Mouse (Mus musculus) bone marrow, adult 2 months (tissue): ENCODE data around the gene Cadm2. TPM values are rescaled to one million over a fixed set of nuclear protein-coding genes. Genes with fewer than 3 reads are reported as not detected.

Source experiments
- H3K27ac ChIP-seq: fragments of 200-500 bp; 2 replicates; pipeline ENCODE4 v1.5.1; 2012; ENCODE audit warnings: low read depth, mild to moderate bottlenecking, control low read depth, inconsistent platforms, low read length; ENCODE audit not compliant: control insufficient read depth, poor library complexity, insufficient read depth
- H3K4me1 ChIP-seq: fragments of 200-500 bp; 2 replicates; pipeline ENCODE4 v1.6.1; 2011; ENCODE audit warnings: low read length; ENCODE audit not compliant: control insufficient read depth, insufficient read depth
- H3K4me3 ChIP-seq: fragments of 200-500 bp; replicated peaks from 2 replicates; pipeline ENCODE3; 2011; ENCODE audit warnings: mild to moderate bottlenecking, low read depth, low read length, control low read depth; ENCODE audit not compliant: control insufficient read depth
- CTCF ChIP-seq: fragments of 200-500 bp; IDR thresholded peaks from 2 replicates; pipeline ENCODE4 v1.5.1; 2011; ENCODE audit warnings: low read length, control low read depth; ENCODE audit not compliant: control insufficient read depth, insufficient read depth
- POLR2A ChIP-seq: fragments of 200-500 bp; IDR thresholded peaks from 2 replicates; pipeline ENCODE4 v1.6.1; 2011; ENCODE audit warnings: low read depth, mild to moderate bottlenecking, control low read depth, low read length, borderline replicate concordance; ENCODE audit not compliant: control insufficient read depth
- WGBS: fragments of 180-500 bp; shearing (Covaris S2); methylation state at CpG from one replicate; pipeline ENCODE4 v1.1.7; 2018; 5-methylcytosine and 5-hydroxymethylcytosine counted together
- polyA plus RNA-seq: library from polyadenylated mRNA; stranded (reverse); fragments of >200 nt; gene quantifications from 2 replicates; pipeline ENCODE4 v1.2.4, GENCODE M21; 2011; ENCODE audit warnings: low replicate concordance; ENCODE audit not compliant: missing spikeins, insufficient read depth, insufficient read length

The Cadm2 gene
- polyA plus RNA-seq, 1 experiment: not detected

DNA sequence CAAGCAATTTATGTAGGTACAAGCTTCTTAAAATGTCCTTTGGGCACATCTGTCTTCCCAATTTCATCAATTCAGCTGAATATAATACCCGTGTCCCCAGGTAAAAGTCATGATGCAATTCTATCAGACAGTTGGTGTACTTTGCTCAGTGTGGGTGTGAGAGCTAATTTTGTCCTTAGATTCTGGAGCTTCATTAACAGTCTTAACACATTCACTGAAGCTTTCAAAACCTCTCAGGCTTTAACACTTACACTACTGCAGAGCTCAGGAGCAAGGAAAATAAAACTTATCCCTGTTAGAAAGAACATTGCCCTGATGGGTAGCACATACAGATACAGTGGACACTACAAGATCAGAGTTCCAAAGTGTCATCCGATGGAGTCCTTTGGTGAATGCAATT lies 309.7 kb downstream of the Cadm2 start:
- Histone ChIP-seq H3K27ac (no peak overlapping the region), H3K4me3 (no peak overlapping the region), H3K4me1 (no peaks in the 10 kb centered on the region)
- WGBS: 77% methylated on average over 2 of the region's 2 CpGs
- TF ChIP-seq CTCF: no peak

- no peak overlapping the region for H3K27ac ChIP-seq
- WGBS: 83% methylated on average over 3 of the region's 3 CpGs
- no peaks in the 10 kb centered on the region for H3K4me1 ChIP-seq
- TF ChIP-seq CTCF (no peak), POLR2A (no peak)
- no peak overlapping the region for H3K4me3 ChIP-seq
These were observed 336.0 kb downstream of the Cadm2 start for GRCm38 (mm10) chr16:67284664-67285063.

DNA sequence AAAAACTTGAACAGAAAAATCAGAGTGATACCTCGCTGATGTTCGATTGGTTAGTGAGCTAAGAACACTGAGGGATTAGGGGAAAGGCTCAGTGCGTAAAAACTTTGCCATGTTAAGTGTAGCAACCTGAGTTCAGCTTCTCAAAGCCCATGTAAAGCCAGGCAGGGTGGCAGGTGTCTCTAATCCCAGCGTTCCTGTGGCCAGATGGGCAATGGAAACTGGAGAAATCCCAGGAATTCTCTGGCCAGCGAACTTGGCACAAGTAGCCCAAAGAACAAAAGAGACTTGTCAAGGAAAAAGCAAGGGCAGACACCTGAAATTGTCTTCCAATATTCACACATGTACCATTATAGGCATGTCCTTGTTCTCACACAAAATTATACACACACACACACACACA lies 377.1 kb downstream of the Cadm2 start:
- Histone ChIP-seq H3K27ac (no peak overlapping the region), H3K4me3 (no peak overlapping the region), H3K4me1 (no peaks in the 10 kb centered on the region)
- 74% methylated on average over 5 of the region's 5 CpGs for WGBS
- no peak for TF ChIP-seq CTCF
- TF ChIP-seq POLR2A: no peak

GRCm38 (mm10) chr16:67234862-67235261 lies 385.8 kb downstream of the Cadm2 start:
- TF ChIP-seq POLR2A (no peak), CTCF (no peak)
- Histone ChIP-seq H3K4me3 (no peak overlapping the region), H3K4me1 (no peaks in the 10 kb centered on the region), H3K27ac (no peak overlapping the region)
- WGBS: 11% methylated on average over 1 of the region's 1 CpGs

DNA sequence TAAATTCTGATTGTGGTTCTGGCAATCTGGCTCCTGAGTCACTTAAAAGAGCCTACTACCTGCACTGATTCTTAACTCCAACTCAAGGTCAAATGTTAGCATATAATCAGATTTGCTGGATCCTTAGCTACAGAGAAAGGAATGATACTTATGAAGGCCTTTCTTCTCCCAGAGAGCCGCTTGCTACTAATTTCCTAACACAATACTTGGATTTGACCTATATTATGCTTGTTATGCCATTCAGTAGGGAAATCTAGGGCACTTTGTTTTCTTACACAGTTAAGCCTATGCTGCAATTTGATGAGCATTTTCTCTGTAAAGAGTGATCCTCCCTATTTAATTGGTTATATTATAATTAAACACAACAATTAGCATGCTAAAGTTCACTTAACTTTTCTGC lies 394.0 kb downstream of the Cadm2 start:
- Histone ChIP-seq H3K4me1 (no peaks in the 10 kb centered on the region), H3K4me3 (no peak overlapping the region), H3K27ac (no peak overlapping the region)
- TF ChIP-seq CTCF (no peak), POLR2A (no peak)
- 72% methylated on average over 1 of the region's 1 CpGs for WGBS

DNA sequence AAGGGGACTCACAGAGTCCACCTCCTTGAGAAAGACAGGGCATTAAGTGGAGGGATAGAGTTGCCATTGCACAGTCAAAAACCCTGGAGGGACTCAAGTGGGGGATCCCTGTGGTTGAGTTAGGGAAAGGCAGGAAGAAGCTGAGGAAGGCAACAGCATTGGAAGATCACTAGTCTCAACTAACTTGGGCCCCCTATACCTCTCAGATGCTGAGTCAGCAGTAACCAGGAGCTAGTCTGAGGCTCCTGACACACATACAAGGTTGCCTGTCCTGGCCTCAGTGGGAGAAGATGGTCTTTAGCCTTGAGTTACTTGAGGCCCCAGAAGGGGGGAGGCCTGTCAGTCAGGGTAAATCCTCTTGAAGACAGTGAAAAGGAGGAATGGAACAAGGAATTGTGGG lies 417.4 kb downstream of the Cadm2 start:
- Histone ChIP-seq H3K4me3 (no peak overlapping the region), H3K27ac (no peak overlapping the region), H3K4me1 (no peaks in the 10 kb centered on the region)
- TF ChIP-seq POLR2A (no peak), CTCF (no peak)

DNA sequence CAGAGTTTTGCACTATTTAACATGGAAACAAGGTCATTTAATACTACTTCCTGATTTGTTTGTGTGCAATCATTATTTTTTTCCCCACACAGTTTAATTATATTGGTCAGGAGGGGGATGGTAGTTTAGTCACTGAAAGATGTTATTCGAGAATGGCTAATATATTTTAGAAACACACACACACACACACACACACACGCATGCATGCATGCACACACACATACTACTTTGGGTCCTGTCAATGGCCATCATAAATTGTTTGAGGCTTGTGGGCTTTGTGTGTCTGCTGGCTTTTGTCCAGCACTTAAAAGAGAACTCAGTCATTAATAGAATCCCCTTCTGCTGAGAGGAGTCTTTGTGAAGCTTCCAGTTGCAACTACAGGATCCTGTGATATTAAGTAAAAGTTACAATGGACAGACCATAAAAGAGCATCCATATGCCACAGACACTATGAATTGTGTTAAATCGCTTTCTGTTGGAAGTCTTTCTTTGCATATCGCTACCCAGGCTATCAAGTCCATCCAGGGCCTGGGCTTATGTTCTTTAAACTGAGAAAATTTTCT lies 427.8 kb downstream of the Cadm2 start:
- H3K27ac ChIP-seq: no peak overlapping the region
- no peak overlapping the region for H3K4me3 ChIP-seq
- 82% methylated on average over 4 of the region's 4 CpGs for WGBS
- TF ChIP-seq POLR2A (no peak), CTCF (no peak)
- no peaks in the 10 kb centered on the region for H3K4me1 ChIP-seq

- no peaks in the 10 kb centered on the region for H3K4me1 ChIP-seq
- H3K4me3 ChIP-seq: no peak overlapping the region
- TF ChIP-seq CTCF (no peak), POLR2A (no peak)
- no peak overlapping the region for H3K27ac ChIP-seq
- 51% methylated on average over 2 of the region's 2 CpGs for WGBS
These were observed 428.3 kb downstream of the Cadm2 start for GRCm38 (mm10) chr16:67192395-67192794.

DNA sequence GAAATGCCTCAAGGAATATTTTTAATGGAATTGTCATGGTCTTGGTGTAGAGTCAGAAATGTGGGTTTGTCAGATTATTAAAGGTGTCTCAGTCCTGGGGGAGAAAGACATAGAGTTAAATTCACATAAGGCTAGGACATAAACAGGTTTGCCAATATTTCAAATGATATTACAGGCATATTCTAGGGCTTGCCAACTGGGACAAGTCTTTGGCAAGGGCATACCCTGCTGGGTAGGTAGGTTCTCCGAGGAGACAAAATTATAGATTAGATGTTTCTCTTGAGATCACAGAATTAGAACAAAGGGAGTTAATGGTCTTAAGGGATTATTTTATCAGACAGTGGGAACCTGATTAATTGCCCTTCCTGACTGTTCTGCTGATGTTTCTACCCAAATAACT lies 434.4 kb downstream of the Cadm2 start:
- H3K4me1 ChIP-seq: no peaks in the 10 kb centered on the region
- no peak overlapping the region for H3K27ac ChIP-seq
- TF ChIP-seq POLR2A (no peak), CTCF (no peak)
- no peak overlapping the region for H3K4me3 ChIP-seq
- WGBS: 70% methylated on average over 1 of the region's 1 CpGs
